Mouse (Mus musculus) CD4-positive, CD25-positive, alpha-beta regulatory T cell, adult 4 months (primary cell): Measurements from ENCODE around the gene Ctsh. TPM values are rescaled to one million over a fixed set of nuclear protein-coding genes. Genes with fewer than 3 reads are reported as not detected.
"Not testable (repeated sequence)": the region's sequence is repeated elsewhere in the genome, so short reads cannot be mapped to it uniquely, and the experiment has no call there.

Experiments
- ATAC-seq: one replicate; pipeline ENCODE4 v1.8.0; 2017
- polyA plus RNA-seq, 2 experiments: library from polyadenylated mRNA; unstranded; fragments of 100-300 nt; shearing (Covaris generic); gene quantifications; one replicate each; pipeline ENCODE4 v1.2.1; 2017

Gene Ctsh
- polyA plus RNA-seq: 10 to 100 TPM in 1 of 2 experiments, 1 to 10 TPM in 1; 2.0 to 14.6 TPM

- ATAC-seq: no peak
Observed at GRCm38 (mm10) chr9:90053852-90054251, at the start of gene Ctsh. TSS of gene Ctsh (plus strand) at chr9:90054152.

- no peak for ATAC-seq
Observed at GRCm38 (mm10) chr9:90006432-90006831, 47.5 kb upstream of the Ctsh start.

GRCm38 (mm10) chr9:90007094-90007493, 46.9 kb upstream of the Ctsh start:
- ATAC-seq: no peak

GRCm38 (mm10) chr9:90008138-90008537, 45.8 kb upstream of the Ctsh start:
- no peak for ATAC-seq

- ATAC-seq: no peak
Observed at GRCm38 (mm10) chr9:90011849-90012248, 42.1 kb upstream of the Ctsh start.

- no peak for ATAC-seq
Observed at GRCm38 (mm10) chr9:90014649-90015048, 39.3 kb upstream of the Ctsh start.

GRCm38 (mm10) chr9:90016204-90016603, 37.7 kb upstream of the Ctsh start:
- no peak for ATAC-seq

- ATAC-seq: no peak
Observed at GRCm38 (mm10) chr9:90020866-90021265, 33.1 kb upstream of the Ctsh start.

GRCm38 (mm10) chr9:90021442-90021841, 32.5 kb upstream of the Ctsh start:
- ATAC-seq: no peak

GRCm38 (mm10) chr9:90027709-90028108, 26.2 kb upstream of the Ctsh start:
- no peak for ATAC-seq

GRCm38 (mm10) chr9:90033922-90034321, 20.0 kb upstream of the Ctsh start:
- no peak for ATAC-seq

- no peak for ATAC-seq
Observed at GRCm38 (mm10) chr9:90035168-90035567, 18.8 kb upstream of the Ctsh start.

GRCm38 (mm10) chr9:90035794-90036193, 18.2 kb upstream of the Ctsh start:
- ATAC-seq: no peak

- ATAC-seq: no peak
Observed at GRCm38 (mm10) chr9:90036313-90036712, 17.6 kb upstream of the Ctsh start.

GRCm38 (mm10) chr9:90038535-90038934, 15.4 kb upstream of the Ctsh start:
- no peak for ATAC-seq

- ATAC-seq: no peak
Observed at GRCm38 (mm10) chr9:90040916-90041315, 13.0 kb upstream of the Ctsh start.

- no peak for ATAC-seq
Observed at GRCm38 (mm10) chr9:90041556-90041955, 12.4 kb upstream of the Ctsh start.

- not testable (repeated sequence) for ATAC-seq
Observed at GRCm38 (mm10) chr9:90042906-90043305, 11.0 kb upstream of the Ctsh start.

GRCm38 (mm10) chr9:90045191-90045590, 8.8 kb upstream of the Ctsh start:
- ATAC-seq: no peak

GRCm38 (mm10) chr9:90047937-90048627, 5.9 kb upstream of the Ctsh start:
- ATAC-seq: no peak

- no peak for ATAC-seq
Observed at GRCm38 (mm10) chr9:90054371-90055145, 606 bp downstream of the Ctsh start.

GRCm38 (mm10) chr9:90055409-90055808, 1.5 kb downstream of the Ctsh start:
- ATAC-seq: no peak

GRCm38 (mm10) chr9:90055911-90056310, 2.0 kb downstream of the Ctsh start:
- ATAC-seq: no peak

GRCm38 (mm10) chr9:90056716-90057115, 2.8 kb downstream of the Ctsh start:
- no peak for ATAC-seq
